Mouse (Mus musculus): ENCODE results near the gene Ipo8.

GRCm38 (mm10) chr6:148845629-148846028 lies 14.4 kb upstream of the Ipo8 start:
- TF ChIP-seq POLR2A (IDR thresholded peaks at IDR 0.05; ENCODE audit: insufficient read length, low read depth) = no peak
- TF ChIP-seq MYOG (IDR thresholded peaks at IDR 0.05; ENCODE audit: control insufficient read depth in 1 of 3, insufficient read depth in 1 of 3, insufficient read length in 2 of 3, low read depth in 2 of 3) = no peak

Measured in myocyte (in vitro differentiated cells).